Mouse (Mus musculus) embryonic facial prominence, embryonic 13.5 days (tissue): Measurements from ENCODE around the gene Cdh16. TPM values are rescaled to one million over a fixed set of nuclear protein-coding genes. Genes with fewer than 3 reads are reported as not detected.
A peak's percentile ranks its signal among the peaks of the same experiment; 100 is the strongest.

Experiments used
- ATAC-seq: fragments of 200-750 bp; cut with Nextera tagmentation; 2 replicates; pipeline ENCODE4 v1.8.0; 2017; ENCODE audit warnings: low read depth; ENCODE audit not compliant: insufficient number of reproducible peaks, insufficient read depth, low FRiP score, low TSS enrichment
- H3K27ac ChIP-seq: fragments of 300-500 bp; sonication (generic); 2 replicates; pipeline ENCODE4 v1.5.1; 2015; ENCODE audit warnings: moderate library complexity, mild to moderate bottlenecking, inconsistent platforms
- H3K27me3 ChIP-seq: fragments of 300-500 bp; sonication (generic); 2 replicates; pipeline ENCODE4 v1.6.1; 2015; ENCODE audit warnings: mild to moderate bottlenecking, inconsistent platforms
- H3K36me3 ChIP-seq: fragments of 300-500 bp; sonication (generic); 2 replicates; pipeline ENCODE4 v1.6.1; 2015; ENCODE audit warnings: mild to moderate bottlenecking, inconsistent platforms
- H3K4me1 ChIP-seq: fragments of 300-500 bp; sonication (generic); 2 replicates; pipeline ENCODE4 v1.6.1; 2015; ENCODE audit warnings: inconsistent platforms
- H3K4me2 ChIP-seq: fragments of 300-500 bp; sonication (generic); 2 replicates; pipeline ENCODE4 v1.6.1; 2015; ENCODE audit warnings: moderate library complexity, mild to moderate bottlenecking, inconsistent platforms
- H3K4me3 ChIP-seq: fragments of 300-500 bp; sonication (generic); 2 replicates; pipeline ENCODE4 v1.5.1; 2015; ENCODE audit warnings: mild to moderate bottlenecking, inconsistent platforms
- H3K9ac ChIP-seq: fragments of 300-500 bp; sonication (generic); 2 replicates; pipeline ENCODE4 v1.6.1; 2015; ENCODE audit warnings: mild to moderate bottlenecking, inconsistent platforms
- H3K9me3 ChIP-seq: fragments of 300-500 bp; sonication (generic); 2 replicates; pipeline ENCODE4 v1.6.1; 2016; ENCODE audit warnings: inconsistent platforms
- WGBS: fragments of 180-500 bp; shearing (Covaris S2); methylation state at CpG from one replicate; pipeline ENCODE4 v1.1.7; 2015; ENCODE audit warnings: mixed read lengths; 5-methylcytosine and 5-hydroxymethylcytosine counted together
- polyA plus RNA-seq: library from polyadenylated mRNA; unstranded; fragments of >200 nt; fragmentation: Nextera tagmentation; extraction: Ambion mirVana; gene quantifications from 2 replicates; pipeline ENCODE4 v1.2.1, GENCODE M21; 2015

The Cdh16 gene
- polyA plus RNA-seq, 1 experiment from 2014 or later: not detected

GRCm38 (mm10) chr8:104610185-104610766 is 13.9 kb downstream of the Cdh16 start:
- 86% methylated on average over 12 of the region's 12 CpGs for WGBS
- H3K27ac ChIP-seq: no peak overlapping the region
- ATAC-seq: no peak
- no peaks in the 10 kb centered on the region for H3K36me3 ChIP-seq
- no peaks in the 10 kb centered on the region for H3K27me3 ChIP-seq
- H3K9ac ChIP-seq: no peak overlapping the region
- no peak overlapping the region for H3K4me2 ChIP-seq
- H3K9me3 ChIP-seq: no peaks in the 10 kb centered on the region
- H3K4me1 ChIP-seq: no peaks in the 10 kb centered on the region
- no peak overlapping the region for H3K4me3 ChIP-seq

GRCm38 (mm10) chr8:104609222-104609621 is 15.0 kb downstream of the Cdh16 start:
- ATAC-seq: no peak
- H3K4me2 ChIP-seq: no peak overlapping the region
- no peak overlapping the region for H3K27ac ChIP-seq
- H3K27me3 ChIP-seq: no peaks in the 10 kb centered on the region
- no peaks in the 10 kb centered on the region for H3K4me1 ChIP-seq
- no peaks in the 10 kb centered on the region for H3K36me3 ChIP-seq
- 75% methylated on average over 8 of the region's 8 CpGs for WGBS
- H3K4me3 ChIP-seq: no peak overlapping the region
- H3K9me3 ChIP-seq: no peaks in the 10 kb centered on the region
- H3K9ac ChIP-seq: no peak overlapping the region

- H3K9ac ChIP-seq: no peak overlapping the region
- no peaks in the 10 kb centered on the region for H3K36me3 ChIP-seq
- H3K27me3 ChIP-seq: no peaks in the 10 kb centered on the region
- no peaks in the 10 kb centered on the region for H3K4me1 ChIP-seq
- no peak overlapping the region for H3K4me3 ChIP-seq
- WGBS: 65% methylated on average over 2 of the region's 2 CpGs
- no peak overlapping the region for H3K4me2 ChIP-seq
- no peak overlapping the region for H3K27ac ChIP-seq
- H3K9me3 ChIP-seq: no peaks in the 10 kb centered on the region
- ATAC-seq: no peak
Observed at GRCm38 (mm10) chr8:104607944-104608343, 16.3 kb downstream of the Cdh16 start.

- no peak for ATAC-seq
- Histone ChIP-seq H3K4me1 (peaks cover 7% of the 10 kb centered on the region; the same call in 1 of the 2 replicates), H3K27ac (no peak overlapping the region), H3K4me3 (no peak overlapping the region), H3K4me2 (no peak overlapping the region), H3K36me3 (no peaks in the 10 kb centered on the region), H3K9ac (no peak overlapping the region), H3K9me3 (no peaks in the 10 kb centered on the region), H3K27me3 (peaks cover 2% of the 10 kb centered on the region; the same call in 1 of the 2 replicates)
- 55% methylated on average over 6 of the region's 6 CpGs for WGBS
Observed at GRCm38 (mm10) chr8:104606329-104606728, 17.9 kb downstream of the Cdh16 start.

- peak overlapping the region; percentile 61 for H3K4me2 ChIP-seq
- no peak overlapping the region for H3K4me3 ChIP-seq
- ATAC-seq: no peak
- H3K27me3 ChIP-seq: peaks cover 6% of the 10 kb centered on the region; the same call in 1 of the 2 replicates
- H3K36me3 ChIP-seq: no peaks in the 10 kb centered on the region
- H3K9ac ChIP-seq: 0 out of 2 replicates have a peak overlapping the region, but pooled peaks have one; percentile 51
- no peaks in the 10 kb centered on the region for H3K9me3 ChIP-seq
- WGBS: 69% methylated on average over 4 of the region's 4 CpGs
- peaks cover 7% of the 10 kb centered on the region; the same call in 1 of the 2 replicates for H3K4me1 ChIP-seq
- no peak overlapping the region for H3K27ac ChIP-seq
Observed at GRCm38 (mm10) chr8:104603245-104603593, 21.0 kb downstream of the Cdh16 start.

- Histone ChIP-seq H3K36me3 (no peaks in the 10 kb centered on the region), H3K4me3 (peak overlapping the region; percentile 38), H3K27ac (no peak overlapping the region), H3K4me2 (peak overlapping the region; percentile 61), H3K9me3 (no peaks in the 10 kb centered on the region), H3K9ac (peak overlapping the region; percentile 54), H3K27me3 (peaks cover 6% of the 10 kb centered on the region; the same call in 1 of the 2 replicates), H3K4me1 (peaks cover 7% of the 10 kb centered on the region; the same call in 1 of the 2 replicates)
- ATAC-seq: peak; percentile 87
- 19% methylated on average over 21 of the region's 21 CpGs for WGBS
Observed at GRCm38 (mm10) chr8:104602468-104603244, 21.5 kb downstream of the Cdh16 start.

GRCm38 (mm10) chr8:104601941-104602371 is 22.2 kb downstream of the Cdh16 start:
- no peak overlapping the region for H3K27ac ChIP-seq
- no peaks in the 10 kb centered on the region for H3K36me3 ChIP-seq
- WGBS: under 1% methylated on average over 12 of the region's 12 CpGs
- H3K9me3 ChIP-seq: no peaks in the 10 kb centered on the region
- peaks cover 7% of the 10 kb centered on the region; the same call in 1 of the 2 replicates for H3K4me1 ChIP-seq
- H3K9ac ChIP-seq: peak overlapping the region; percentile 54; the same call in 1 of the 2 replicates
- peak overlapping the region; percentile 61 for H3K4me2 ChIP-seq
- peaks cover 6% of the 10 kb centered on the region; the same call in 1 of the 2 replicates for H3K27me3 ChIP-seq
- peak overlapping the region; percentile 38 for H3K4me3 ChIP-seq
- no peak; the same call in 1 of the 2 replicates for ATAC-seq

GRCm38 (mm10) chr8:104601386-104601785 is 22.8 kb downstream of the Cdh16 start:
- H3K27ac ChIP-seq: no peak overlapping the region
- H3K4me2 ChIP-seq: peak overlapping the region; percentile 61
- H3K4me3 ChIP-seq: no peak overlapping the region
- no peaks in the 10 kb centered on the region for H3K9me3 ChIP-seq
- H3K4me1 ChIP-seq: peaks cover 7% of the 10 kb centered on the region; the same call in 1 of the 2 replicates
- no peak overlapping the region for H3K9ac ChIP-seq
- peaks cover 4% of the 10 kb centered on the region for H3K36me3 ChIP-seq
- no peak for ATAC-seq
- H3K27me3 ChIP-seq: peaks cover 6% of the 10 kb centered on the region; the same call in 1 of the 2 replicates
- 25% methylated on average over 7 of the region's 7 CpGs for WGBS

GRCm38 (mm10) chr8:104598496-104598895 is 25.7 kb downstream of the Cdh16 start:
- ATAC-seq: no peak
- 56% methylated on average over 6 of the region's 6 CpGs for WGBS
- no peak overlapping the region for H3K4me2 ChIP-seq

GRCm38 (mm10) chr8:104597656-104598055 is 26.5 kb downstream of the Cdh16 start:
- no peak overlapping the region for H3K4me2 ChIP-seq
- WGBS: 81% methylated on average over 6 of the region's 6 CpGs
- no peak overlapping the region for H3K27ac ChIP-seq
- peaks cover 6% of the 10 kb centered on the region; the same call in 1 of the 2 replicates for H3K27me3 ChIP-seq
- no peak for ATAC-seq
- H3K9me3 ChIP-seq: no peaks in the 10 kb centered on the region
- H3K9ac ChIP-seq: no peak overlapping the region
- H3K4me3 ChIP-seq: no peak overlapping the region
- H3K36me3 ChIP-seq: peaks cover 32% of the 10 kb centered on the region
- H3K4me1 ChIP-seq: peaks cover 9% of the 10 kb centered on the region; the same call in 1 of the 2 replicates

More at GRCm38 (mm10) chr8:104598496-104598895, 25.7 kb downstream of the Cdh16 start:
- H3K9ac ChIP-seq: no peak overlapping the region
- no peaks in the 10 kb centered on the region for H3K9me3 ChIP-seq
- no peak overlapping the region for H3K27ac ChIP-seq
- H3K27me3 ChIP-seq: peaks cover 6% of the 10 kb centered on the region; the same call in 1 of the 2 replicates
- no peak overlapping the region for H3K4me3 ChIP-seq
- peaks cover 31% of the 10 kb centered on the region for H3K36me3 ChIP-seq
- H3K4me1 ChIP-seq: peaks cover 7% of the 10 kb centered on the region; the same call in 1 of the 2 replicates

GRCm38 (mm10) chr8:104595773-104596536 is 28.2 kb downstream of the Cdh16 start:
- no peak for ATAC-seq
- WGBS: 83% methylated on average over 21 of the region's 21 CpGs

More at GRCm38 (mm10) chr8:104595773-104596536, 28.2 kb downstream of the Cdh16 start:
- Histone ChIP-seq H3K27me3 (no peaks in the 10 kb centered on the region), H3K9me3 (no peaks in the 10 kb centered on the region), H3K36me3 (peaks cover 32% of the 10 kb centered on the region), H3K4me1 (peaks cover 11% of the 10 kb centered on the region), H3K9ac (no peak overlapping the region), H3K4me2 (no peak overlapping the region), H3K27ac (no peak overlapping the region), H3K4me3 (no peak overlapping the region)
